Mouse (Mus musculus): ENCODE measurements at regions not wholly inside any gene's neighbourhood (a gene's known extent, or its start where the extent isn't known, plus 50 kb on each side); places are given as distances from the start of the nearest gene placed in this dataset.

- DNase-seq (ENCODE audit: low spot score in 2 of 2), result no peak
Observed at GRCm38 (mm10) chr9:85524733-85525132, 197.6 kb upstream of the Tent5a start.

GRCm38 (mm10) chr9:85521342-85521741 lies 194.2 kb upstream of the Tent5a start:
- no peak for DNase-seq (ENCODE audit: low spot score in 2 of 2)

- no peak for DNase-seq (ENCODE audit: low spot score in 2 of 2)
Observed at GRCm38 (mm10) chr9:85520941-85521340, 193.8 kb upstream of the Tent5a start.

DNA sequence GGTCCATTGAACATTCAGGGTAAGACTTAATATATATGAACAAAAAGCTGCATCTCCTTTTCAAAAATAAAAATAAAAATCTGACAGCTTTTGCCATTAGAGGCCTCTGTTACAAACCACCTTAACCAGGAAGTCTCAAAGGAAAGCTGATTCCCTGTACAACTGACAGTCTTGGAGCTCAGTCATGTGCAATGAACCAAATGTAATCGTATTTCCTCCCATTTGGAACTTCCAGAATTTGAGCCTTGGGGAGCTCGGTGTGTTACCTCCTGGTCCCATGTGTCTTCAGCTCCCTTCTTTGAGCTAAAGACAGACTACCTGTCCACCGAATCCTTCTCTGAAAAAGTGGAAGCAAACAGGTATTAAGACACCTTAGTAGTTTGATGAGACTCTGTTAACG lies 171.9 kb upstream of the Tent5a start:
- DNase-seq (ENCODE audit: low spot score in 2 of 2), result no peak

- no peak for DNase-seq (ENCODE audit: low spot score in 2 of 2)
Observed at GRCm38 (mm10) chr9:85497348-85497747, 170.2 kb upstream of the Tent5a start.

DNA sequence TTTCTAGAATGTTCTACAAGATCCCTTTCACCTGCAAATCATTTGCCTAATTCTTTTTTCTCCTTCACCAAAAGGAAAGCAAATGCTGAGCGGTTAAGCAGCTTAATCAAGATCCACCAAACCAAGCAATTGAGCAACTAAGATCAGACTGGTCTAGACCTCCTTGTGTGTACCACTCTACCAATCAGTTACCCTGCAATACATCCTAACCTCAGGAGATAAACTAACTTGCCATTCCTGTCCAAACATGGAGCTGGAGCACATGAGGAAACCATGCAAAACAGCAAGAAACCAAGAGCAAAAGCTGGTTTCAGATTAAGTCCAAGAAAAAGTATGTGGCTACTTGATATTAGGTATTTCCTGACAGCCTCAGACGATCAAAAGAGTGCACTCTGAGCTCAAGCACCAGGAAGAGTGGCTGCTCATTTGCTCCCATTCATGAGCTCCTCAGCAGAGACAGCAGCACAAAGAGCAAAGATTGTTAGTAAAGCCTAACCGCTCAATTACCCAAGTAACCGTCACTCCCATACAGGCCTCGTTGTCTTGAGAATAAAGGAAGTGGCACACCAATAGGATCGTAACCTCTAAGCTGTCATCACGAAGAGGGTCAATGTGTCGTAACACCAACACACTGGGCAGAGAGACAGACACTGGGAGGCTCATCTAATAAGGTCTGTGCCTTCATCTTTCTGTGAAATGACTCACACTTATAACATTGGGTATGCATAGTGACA lies 169.5 kb upstream of the Tent5a start:
- no peak for DNase-seq (ENCODE audit: low spot score in 2 of 2)

DNA sequence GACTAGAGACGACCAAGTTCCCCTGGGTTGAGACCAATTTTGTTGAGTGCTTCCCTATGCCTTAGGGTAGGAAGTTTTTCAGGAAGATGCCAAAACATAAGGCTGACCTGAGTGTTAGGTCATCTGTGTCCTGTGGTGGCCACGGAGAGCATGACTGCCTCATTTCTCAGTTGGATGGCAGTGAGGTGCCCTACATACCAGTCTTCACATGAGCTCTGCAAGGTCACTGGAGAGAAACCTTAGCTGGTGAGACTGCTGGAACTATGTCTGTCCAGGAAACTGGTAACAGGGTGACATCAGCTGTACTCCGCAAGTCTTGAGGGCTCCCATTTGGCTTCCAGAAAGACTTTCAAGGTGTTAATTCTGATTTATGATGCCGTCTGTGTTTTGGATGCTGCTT lies 167.9 kb upstream of the Tent5a start:
- no peak for DNase-seq (ENCODE audit: low spot score in 2 of 2)

GRCm38 (mm10) chr9:85493760-85494159 lies 166.6 kb upstream of the Tent5a start:
- DNase-seq (ENCODE audit: low spot score in 2 of 2), result no peak

DNA sequence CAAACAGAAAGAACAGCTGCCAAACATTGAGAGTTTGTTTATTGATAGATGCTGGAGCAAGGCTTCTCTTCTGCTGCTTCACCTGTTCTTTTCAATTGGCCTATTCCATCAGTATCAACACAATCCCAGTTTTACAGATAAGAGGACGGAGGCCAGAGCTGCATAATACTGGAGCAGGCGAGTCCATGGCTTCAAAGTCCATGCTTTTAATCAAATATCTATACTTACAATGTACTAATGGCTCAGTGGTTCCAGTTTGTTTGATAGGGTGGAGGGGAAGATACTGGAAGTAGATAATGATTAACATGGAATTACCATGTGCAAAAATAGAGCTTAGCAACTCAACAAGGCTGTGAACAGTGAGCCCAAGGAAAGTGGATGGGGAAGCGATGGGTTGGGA lies 163.2 kb upstream of the Tent5a start:
- DNase-seq (ENCODE audit: low spot score in 2 of 2), result no peak

GRCm38 (mm10) chr9:85487915-85488314 lies 160.8 kb upstream of the Tent5a start:
- DNase-seq (ENCODE audit: low spot score in 2 of 2), result no peak

- no peak for DNase-seq (ENCODE audit: low spot score in 2 of 2)
Observed at GRCm38 (mm10) chr9:85487052-85487668, 160.0 kb upstream of the Tent5a start.

DNA sequence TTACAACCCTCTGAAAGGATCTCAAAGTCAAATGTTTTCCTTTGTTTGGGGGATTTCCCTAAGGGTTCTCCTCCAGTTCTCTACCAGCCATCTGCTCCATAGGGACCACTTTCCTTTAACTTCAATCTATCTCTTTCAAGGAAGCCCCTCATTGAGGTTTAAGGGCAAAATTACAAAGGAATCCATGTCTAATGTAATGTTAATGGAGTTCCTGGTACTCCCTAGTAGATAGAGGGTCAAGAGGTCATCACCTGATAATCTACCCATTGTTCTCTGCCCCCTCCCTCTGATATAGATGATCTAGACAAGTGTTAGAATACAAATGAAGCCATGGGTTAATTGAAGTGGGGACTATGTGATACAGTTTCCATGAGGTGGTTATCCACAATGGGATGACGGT lies 158.6 kb upstream of the Tent5a start:
- no peak for DNase-seq (ENCODE audit: low spot score in 2 of 2)

GRCm38 (mm10) chr9:85483248-85483647 lies 156.1 kb upstream of the Tent5a start:
- DNase-seq (ENCODE audit: low spot score in 2 of 2), result no peak

DNA sequence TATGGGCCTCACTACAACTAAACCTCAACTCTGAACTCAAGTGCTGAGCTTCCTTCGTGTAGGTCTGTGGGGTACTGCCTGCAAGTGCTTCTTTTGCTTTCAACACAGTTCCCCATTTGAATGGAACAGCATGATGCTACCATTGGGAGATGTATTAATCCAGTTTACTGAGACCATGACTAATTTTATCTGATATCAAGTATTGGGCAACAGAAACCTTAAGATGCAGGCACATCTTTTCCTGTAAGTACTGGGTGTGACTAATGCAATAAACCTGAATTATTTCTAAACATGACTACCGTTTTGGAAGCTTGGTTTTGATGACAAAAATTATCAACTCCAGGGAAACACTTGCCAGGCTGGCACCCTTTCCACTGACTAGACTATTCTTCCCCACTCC lies 153.4 kb upstream of the Tent5a start:
- no peak for DNase-seq (ENCODE audit: low spot score in 2 of 2)

GRCm38 (mm10) chr9:85475214-85475613 lies 148.1 kb upstream of the Tent5a start:
- DNase-seq (ENCODE audit: low spot score in 2 of 2), result no peak

DNA sequence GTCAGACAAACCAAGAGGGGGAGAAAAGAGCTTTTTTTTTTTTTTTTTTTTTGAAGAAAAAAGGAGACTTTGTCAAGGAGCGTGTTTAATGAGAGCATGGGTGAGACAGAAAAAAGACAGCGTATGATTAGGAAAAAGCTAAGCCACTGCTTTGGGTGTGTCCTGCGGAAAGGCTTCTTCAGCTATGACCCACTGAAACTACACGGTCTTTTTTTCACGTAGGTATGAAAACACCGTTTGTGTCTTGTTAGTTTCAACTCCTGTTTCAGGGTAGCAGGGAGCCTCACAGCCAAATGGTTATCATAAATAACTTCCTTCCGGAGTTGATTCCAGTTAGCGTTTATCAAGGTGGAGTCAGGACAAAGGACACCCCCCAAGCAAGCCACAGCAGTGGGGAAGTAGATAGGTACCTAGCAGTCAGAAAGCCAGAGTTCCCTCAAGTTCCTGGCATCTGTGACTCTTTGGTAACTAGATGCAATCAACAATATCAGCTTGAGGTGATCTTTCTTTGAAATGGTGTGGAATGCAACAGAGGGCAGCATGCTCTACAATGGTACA lies 143.2 kb upstream of the Tent5a start:
- no peak for DNase-seq (ENCODE audit: low spot score in 2 of 2)

DNA sequence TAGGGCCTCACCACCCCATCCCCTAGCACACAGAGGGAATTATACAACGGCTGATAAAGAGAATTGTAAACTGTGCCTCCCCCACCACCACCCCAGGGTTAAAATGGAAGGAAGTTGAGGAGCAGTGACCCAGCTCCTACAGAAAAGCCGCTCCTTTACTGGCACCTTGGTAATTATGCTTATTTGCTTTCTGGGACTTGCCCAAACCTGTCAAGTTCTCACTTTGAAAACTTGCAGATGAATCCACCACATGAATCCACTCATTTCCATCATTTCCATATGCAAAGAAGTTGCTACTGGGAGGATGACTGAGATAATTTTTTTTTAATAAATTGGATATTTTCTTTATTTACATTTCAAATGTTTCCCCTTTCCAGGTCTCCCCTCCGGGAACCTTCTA lies 142.1 kb upstream of the Tent5a start:
- DNase-seq (ENCODE audit: low spot score in 2 of 2), result no peak

DNA sequence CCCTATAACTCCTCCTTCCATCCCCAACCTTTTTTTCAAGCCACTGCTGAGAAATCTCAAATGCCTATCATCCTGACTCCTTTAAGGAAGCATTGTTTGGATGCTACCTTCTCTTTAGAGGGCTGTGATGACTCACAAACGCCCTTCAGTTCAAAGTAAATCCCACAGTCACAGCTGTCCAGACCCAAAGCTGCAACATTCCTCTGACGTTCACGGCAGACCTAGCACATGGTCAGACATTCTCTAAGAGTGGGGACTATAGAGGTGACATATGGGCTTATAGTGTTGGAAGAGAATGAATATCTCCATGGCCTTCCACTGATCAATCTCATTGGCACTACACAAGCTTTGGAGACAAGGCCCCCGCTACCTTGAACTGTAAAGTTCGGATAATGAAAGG lies 139.5 kb upstream of the Tent5a start:
- DNase-seq (ENCODE audit: low spot score in 2 of 2), result no peak

- no peak for DNase-seq (ENCODE audit: low spot score in 2 of 2)
Observed at GRCm38 (mm10) chr9:85459062-85459805, 132.1 kb upstream of the Tent5a start.

DNA sequence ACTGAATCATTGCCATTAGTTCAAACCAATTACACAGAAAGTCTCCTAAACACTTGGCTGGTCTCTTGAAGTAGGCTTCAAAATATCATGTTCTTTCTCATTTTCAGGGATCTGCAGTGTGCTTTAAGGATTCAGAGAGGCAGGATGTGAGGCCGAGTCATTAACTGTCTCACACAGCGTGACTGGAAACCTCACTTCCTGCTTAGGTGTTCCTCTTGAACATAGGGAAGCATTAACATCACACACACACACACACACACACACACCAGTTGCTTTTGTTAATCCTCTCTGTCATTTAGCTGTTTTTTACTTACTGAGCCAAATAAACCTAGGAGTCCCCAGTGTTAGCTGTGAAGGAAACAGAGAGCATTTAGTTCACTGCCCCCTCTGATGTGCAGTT lies 131.2 kb upstream of the Tent5a start:
- no peak for DNase-seq (ENCODE audit: low spot score in 2 of 2)

- no peak for DNase-seq (ENCODE audit: low spot score in 2 of 2)
Observed at GRCm38 (mm10) chr9:85457400-85457799, 130.3 kb upstream of the Tent5a start.

DNA sequence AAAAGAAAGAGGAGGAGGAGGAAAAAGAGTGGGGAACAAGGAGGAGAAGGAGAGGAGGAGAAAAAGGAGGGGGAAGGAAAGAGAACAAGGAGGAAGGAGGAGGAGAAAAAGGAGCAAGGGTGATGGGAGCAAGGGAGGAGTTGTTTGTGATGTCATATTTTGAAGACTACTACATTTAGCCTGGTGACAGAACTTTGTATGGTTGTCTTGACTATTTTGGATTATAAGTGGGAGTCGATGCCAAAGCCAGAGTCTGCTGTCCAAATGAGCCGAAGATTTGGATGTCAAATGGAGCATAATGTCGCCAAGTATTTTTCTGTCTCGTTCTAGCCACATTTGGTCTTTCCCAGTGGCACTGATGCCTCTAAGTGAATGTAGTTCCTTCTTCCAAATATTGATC lies 128.2 kb upstream of the Tent5a start:
- no peak for DNase-seq (ENCODE audit: low spot score in 2 of 2)
